Mouse (Mus musculus): ENCODE measurements around the gene BC017158. TPM values are rescaled to one million over a fixed set of nuclear protein-coding genes. Genes with fewer than 3 reads are reported as not detected.
"Not testable (repeated sequence)": the region's sequence is repeated elsewhere in the genome, so short reads cannot be mapped to it uniquely, and the experiment has no call there.

Gene BC017158
- total RNA-seq (2022), result 1 to 10 TPM; 2.2 to 2.5 (median 2.3) TPM

GRCm38 (mm10) chr7:128297617-128298480 is at the start of gene BC017158:
Gene BC017158 (minus strand): TSS chr7:128298170.
- DNase-seq (ENCODE audit: low spot score in 2 of 2), result peak; percentile 19 to 23

- DNase-seq (ENCODE audit: low spot score in 2 of 2), result no peak
These were observed 49.0 kb upstream of the BC017158 start for GRCm38 (mm10) chr7:128346991-128347390.

GRCm38 (mm10) chr7:128346522-128346921 is 48.6 kb upstream of the BC017158 start:
- DNase-seq (ENCODE audit: low spot score in 2 of 2), result no peak

- DNase-seq (ENCODE audit: low spot score in 2 of 2), result no peak
These were observed 47.7 kb upstream of the BC017158 start for GRCm38 (mm10) chr7:128345691-128346090.

- peak; percentile 52 to 54 for DNase-seq (ENCODE audit: low spot score in 2 of 2)
These were observed 47.1 kb upstream of the BC017158 start for GRCm38 (mm10) chr7:128344928-128345653.

GRCm38 (mm10) chr7:128344488-128344887 is 46.5 kb upstream of the BC017158 start:
- DNase-seq (ENCODE audit: low spot score in 2 of 2), result no peak

- DNase-seq (ENCODE audit: low spot score in 2 of 2), result not testable (repeated sequence)
These were observed 44.7 kb upstream of the BC017158 start for GRCm38 (mm10) chr7:128342691-128343090.

- not testable (repeated sequence) for DNase-seq (ENCODE audit: low spot score in 2 of 2)
These were observed 42.4 kb upstream of the BC017158 start for GRCm38 (mm10) chr7:128340321-128340720.

- no peak for DNase-seq (ENCODE audit: low spot score in 2 of 2)
These were observed 34.9 kb upstream of the BC017158 start for GRCm38 (mm10) chr7:128332896-128333295.

GRCm38 (mm10) chr7:128330981-128331380 is 33.0 kb upstream of the BC017158 start:
- DNase-seq (ENCODE audit: low spot score in 2 of 2), result no peak

- no peak for DNase-seq (ENCODE audit: low spot score in 2 of 2)
These were observed 27.0 kb upstream of the BC017158 start for GRCm38 (mm10) chr7:128324977-128325376.

- DNase-seq (ENCODE audit: low spot score in 2 of 2), result no peak
These were observed 23.3 kb upstream of the BC017158 start for GRCm38 (mm10) chr7:128321260-128321659.

GRCm38 (mm10) chr7:128320219-128320816 is 22.3 kb upstream of the BC017158 start:
- no peak for DNase-seq (ENCODE audit: low spot score in 2 of 2)

GRCm38 (mm10) chr7:128319140-128319539 is 21.2 kb upstream of the BC017158 start:
- no peak for DNase-seq (ENCODE audit: low spot score in 2 of 2)

- DNase-seq (ENCODE audit: low spot score in 2 of 2), result no peak
These were observed 19.0 kb upstream of the BC017158 start for GRCm38 (mm10) chr7:128317011-128317410.

- no peak for DNase-seq (ENCODE audit: low spot score in 2 of 2)
These were observed 16.5 kb upstream of the BC017158 start for GRCm38 (mm10) chr7:128314491-128314890.

- no peak for DNase-seq (ENCODE audit: low spot score in 2 of 2)
These were observed 15.6 kb upstream of the BC017158 start for GRCm38 (mm10) chr7:128313601-128314000.

GRCm38 (mm10) chr7:128312375-128313059 is 14.5 kb upstream of the BC017158 start:
- DNase-seq (ENCODE audit: low spot score in 2 of 2), result no peak

GRCm38 (mm10) chr7:128311811-128312210 is 13.8 kb upstream of the BC017158 start:
- DNase-seq (ENCODE audit: low spot score in 2 of 2), result no peak

- DNase-seq (ENCODE audit: low spot score in 2 of 2), result no peak
These were observed 13.3 kb upstream of the BC017158 start for GRCm38 (mm10) chr7:128311263-128311662.

- no peak for DNase-seq (ENCODE audit: low spot score in 2 of 2)
These were observed 12.3 kb upstream of the BC017158 start for GRCm38 (mm10) chr7:128310229-128310688.

All from gastrocnemius, adult 8-10 months (tissue).